Mouse (Mus musculus) stomach, postnatal 0 days (tissue): Measurements from ENCODE around the gene Prkcq. TPM values are rescaled to one million over a fixed set of nuclear protein-coding genes. Genes with fewer than 3 reads are reported as not detected.

Source experiments
- ATAC-seq: fragments of 200-750 bp; cut with Nextera tagmentation; 2 replicates; pipeline ENCODE4 v1.8.0; 2017; ENCODE audit not compliant: low FRiP score, low TSS enrichment
- DNase-seq: peaks from one replicate; pipeline ENCODE4 v3.0.0-alpha.2; 2016; ENCODE audit warnings: low spot score
- H3K27ac ChIP-seq: fragments of 300-500 bp; sonication (generic); replicated peaks from 2 replicates; pipeline ENCODE4 v1.5.1; 2014; ENCODE audit warnings: mild to moderate bottlenecking, control low read depth
- H3K27me3 ChIP-seq: fragments of 300-500 bp; sonication (generic); 2 replicates; pipeline ENCODE4 v1.6.1; 2014; ENCODE audit warnings: low read length; ENCODE audit not compliant: control insufficient read depth, insufficient read depth
- H3K36me3 ChIP-seq: fragments of 300-500 bp; sonication (generic); 2 replicates; pipeline ENCODE4 v1.6.1; 2014; ENCODE audit warnings: low read length, mixed read lengths; ENCODE audit not compliant: control insufficient read depth, insufficient read depth
- H3K4me1 ChIP-seq: fragments of 300-500 bp; sonication (generic); replicated peaks from 2 replicates; pipeline ENCODE4 v1.6.1; 2014; ENCODE audit warnings: antibody characterized with exemption; ENCODE audit not compliant: control insufficient read depth, insufficient read depth
- H3K4me2 ChIP-seq: fragments of 300-500 bp; sonication (generic); replicated peaks from 2 replicates; pipeline ENCODE4 v1.6.1; 2014; ENCODE audit warnings: low read depth, mild to moderate bottlenecking, control low read depth, moderate library complexity
- H3K4me3 ChIP-seq: fragments of 300-500 bp; sonication (generic); 2 replicates; pipeline ENCODE4 v1.5.1; 2014; ENCODE audit warnings: low read depth, low read length, control low read depth
- H3K9ac ChIP-seq: fragments of 300-500 bp; sonication (generic); 2 replicates; pipeline ENCODE4 v1.6.1; 2014; ENCODE audit warnings: mild to moderate bottlenecking, low read length, control low read depth, mixed read lengths
- H3K9me3 ChIP-seq: fragments of 300-500 bp; sonication (generic); 2 replicates; pipeline ENCODE4 v1.6.1; 2016; ENCODE audit warnings: low read length; ENCODE audit not compliant: control insufficient read depth
- CTCF ChIP-seq: IDR thresholded peaks from 2 replicates; pipeline ENCODE4 v1.5.1; 2016; ENCODE audit warnings: antibody characterized with exemption, low read depth, mild to moderate bottlenecking, moderate library complexity
- EP300 ChIP-seq: optimal IDR thresholded peaks from 2 replicates; pipeline ENCODE3; 2016; ENCODE audit warnings: antibody characterized with exemption
- WGBS: fragments of 180-500 bp; shearing (Covaris S2); extraction: QIAGEN DNeasy Blood & Tissue Kit; methylation state at CpG from one replicate; pipeline ENCODE4 v1.1.7; 2014; 5-methylcytosine and 5-hydroxymethylcytosine counted together
- polyA plus RNA-seq: library from polyadenylated mRNA; unstranded; fragments of >200 nt; fragmentation: Nextera tagmentation; extraction: Ambion mirVana; gene quantifications from 2 replicates; pipeline ENCODE4 v1.2.1, GENCODE M21; 2015

Gene Prkcq
- polyA plus RNA-seq, 1 experiment from 2014 or later, result 0.91 TPM

DNA sequence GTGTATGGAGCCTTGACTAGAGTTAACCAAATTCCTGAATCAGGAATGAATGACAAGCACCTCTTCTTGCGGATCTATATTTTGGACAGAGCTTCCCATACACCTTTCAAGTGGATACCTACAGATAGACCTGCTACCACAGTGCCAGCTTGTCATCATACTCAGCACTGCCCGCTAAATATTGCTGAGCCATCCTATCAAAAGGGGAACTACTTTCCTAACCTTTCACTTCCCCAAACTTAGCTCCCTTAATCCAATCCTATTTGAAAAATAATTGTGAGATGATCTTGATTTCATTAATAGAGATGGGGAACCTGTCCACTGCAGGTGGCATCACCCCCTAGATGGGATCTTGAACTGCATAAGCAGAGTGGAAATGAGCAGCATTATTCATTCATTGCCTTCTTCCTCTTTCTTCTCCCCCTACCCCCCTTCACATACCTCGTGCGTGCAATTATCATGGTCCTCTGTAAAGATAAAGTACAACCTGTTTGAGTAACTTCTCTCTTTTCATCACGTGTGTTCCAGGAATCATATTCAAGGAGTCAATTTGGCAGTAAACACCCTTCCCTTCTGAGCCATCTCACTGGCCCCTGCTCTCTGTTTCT, 25.1 kb downstream of the Prkcq start:
- ATAC-seq (no peak), DNase-seq (no peak)
- H3K36me3 ChIP-seq, result no peaks in the 10 kb centered on the region
- H3K9me3 ChIP-seq, result no peaks in the 10 kb centered on the region
- TF ChIP-seq EP300, result no peak
- TF ChIP-seq CTCF, result no peak
- no peak overlapping the region for H3K27ac ChIP-seq
- H3K4me3 ChIP-seq, result no peak overlapping the region
- H3K9ac ChIP-seq, result no peak overlapping the region
- no peak overlapping the region for H3K4me2 ChIP-seq
- 79% methylated on average over 5 of the region's 5 CpGs for WGBS
- H3K4me1 ChIP-seq, result no peaks in the 10 kb centered on the region
- H3K27me3 ChIP-seq, result no peaks in the 10 kb centered on the region

DNA sequence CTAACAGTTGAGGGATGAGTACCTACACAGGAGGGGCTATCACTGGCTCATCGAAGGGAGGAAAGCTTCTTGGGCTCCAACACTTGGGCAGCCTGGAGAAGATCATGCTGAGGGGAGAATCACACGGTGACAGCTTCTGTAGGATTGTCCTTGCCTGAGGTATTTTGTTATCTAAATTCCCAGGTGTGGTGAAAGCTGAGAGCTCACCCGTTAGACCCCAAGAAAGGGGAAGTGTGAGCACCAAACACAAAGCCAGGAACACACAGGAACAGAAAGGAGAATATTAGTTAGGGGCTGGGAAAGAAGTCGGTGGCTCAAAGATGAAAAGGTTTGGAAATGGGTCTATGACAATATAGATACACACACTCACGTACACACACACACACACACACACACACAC, 27.7 kb downstream of the Prkcq start:
- ATAC-seq (no peak), DNase-seq (no peak)
- no peaks in the 10 kb centered on the region for H3K36me3 ChIP-seq
- no peak overlapping the region for H3K27ac ChIP-seq
- H3K4me2 ChIP-seq, result no peak overlapping the region
- no peak for TF ChIP-seq CTCF
- WGBS, result 67% methylated on average over 5 of the region's 5 CpGs
- H3K4me1 ChIP-seq, result no peaks in the 10 kb centered on the region
- H3K4me3 ChIP-seq, result no peak overlapping the region
- no peaks in the 10 kb centered on the region for H3K27me3 ChIP-seq
- H3K9ac ChIP-seq, result no peak overlapping the region
- H3K9me3 ChIP-seq, result no peaks in the 10 kb centered on the region

DNA sequence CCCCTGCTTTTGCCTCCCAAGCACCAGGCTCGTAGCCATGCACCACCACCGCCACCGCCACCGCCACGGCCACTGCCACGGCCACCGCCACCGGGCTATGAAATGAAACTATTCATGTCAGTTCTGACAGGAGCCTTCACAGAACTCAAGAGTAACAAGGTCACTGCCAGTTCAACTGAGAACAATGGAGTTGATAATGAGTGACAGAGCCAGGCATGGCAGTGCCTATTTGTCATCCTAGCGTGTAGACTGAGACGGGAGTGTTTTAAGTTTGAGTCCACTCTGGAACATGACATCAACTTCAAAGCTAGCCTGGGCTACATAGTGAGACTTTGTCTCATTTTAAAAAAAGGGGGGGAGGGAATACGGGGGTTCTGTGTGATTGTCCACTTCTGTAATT, 30.9 kb downstream of the Prkcq start:
- Histone ChIP-seq H3K9ac (no peak overlapping the region), H3K4me1 (no peaks in the 10 kb centered on the region), H3K4me2 (no peak overlapping the region), H3K27me3 (no peaks in the 10 kb centered on the region), H3K9me3 (no peaks in the 10 kb centered on the region), H3K27ac (no peak overlapping the region), H3K36me3 (no peaks in the 10 kb centered on the region), H3K4me3 (no peak overlapping the region)
- WGBS, result 85% methylated on average over 11 of the region's 11 CpGs
- TF ChIP-seq CTCF, result no peak
- TF ChIP-seq EP300, result no peak
- ATAC-seq (no peak), DNase-seq (no peak)

DNA sequence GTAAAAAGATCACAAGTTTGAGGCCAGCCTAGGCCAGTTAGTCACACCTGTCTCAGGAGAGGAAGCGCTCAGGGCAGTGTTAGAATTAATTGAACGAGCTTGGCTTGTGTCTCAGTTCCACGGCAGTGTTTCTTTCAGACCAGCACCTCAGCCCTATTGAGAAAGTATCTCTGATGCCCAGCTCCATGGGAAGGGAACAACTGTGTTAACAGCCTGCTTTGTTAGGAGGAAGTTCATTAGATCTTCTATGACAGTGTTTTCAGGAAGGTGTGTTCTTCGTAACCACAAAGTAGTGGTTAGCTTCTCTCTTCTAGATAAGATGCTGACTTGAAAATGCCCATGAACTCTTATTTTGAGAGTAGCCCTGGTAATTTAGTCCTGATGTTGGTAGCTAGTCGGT, 31.4 kb downstream of the Prkcq start:
- no peak overlapping the region for H3K4me3 ChIP-seq
- no peak overlapping the region for H3K4me2 ChIP-seq
- H3K4me1 ChIP-seq, result no peaks in the 10 kb centered on the region
- no peak overlapping the region for H3K9ac ChIP-seq
- H3K27ac ChIP-seq, result no peak overlapping the region
- H3K9me3 ChIP-seq, result no peaks in the 10 kb centered on the region
- no peaks in the 10 kb centered on the region for H3K36me3 ChIP-seq
- ATAC-seq (no peak), DNase-seq (no peak)
- no peak for TF ChIP-seq EP300
- no peak for TF ChIP-seq CTCF
- 70% methylated on average over 5 of the region's 5 CpGs for WGBS
- H3K27me3 ChIP-seq, result no peaks in the 10 kb centered on the region

DNA sequence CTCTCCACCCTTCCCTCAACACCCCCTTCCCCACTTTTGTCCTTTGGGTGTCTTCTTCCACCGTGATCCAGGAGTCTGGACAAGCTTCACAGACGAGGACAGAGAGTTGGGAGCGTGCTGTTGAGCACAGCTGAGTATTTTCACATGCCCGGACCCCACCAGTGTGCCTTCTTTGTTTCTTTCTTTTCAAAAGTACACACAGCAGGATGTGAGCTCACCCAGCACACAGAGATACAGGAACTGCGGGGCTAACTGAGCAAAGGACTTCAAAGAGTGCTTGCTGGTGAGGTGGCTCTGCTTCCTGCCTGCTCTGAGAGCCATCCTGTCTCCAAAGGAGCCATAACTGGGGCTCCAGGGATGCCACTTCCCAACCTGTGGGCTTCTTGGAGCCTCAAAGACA, 32.3 kb downstream of the Prkcq start:
- Histone ChIP-seq H3K27ac (no peak overlapping the region), H3K4me2 (no peak overlapping the region), H3K9ac (no peak overlapping the region), H3K36me3 (no peaks in the 10 kb centered on the region), H3K4me1 (no peaks in the 10 kb centered on the region), H3K4me3 (no peak overlapping the region), H3K27me3 (no peaks in the 10 kb centered on the region), H3K9me3 (no peaks in the 10 kb centered on the region)
- WGBS, result 62% methylated on average over 5 of the region's 5 CpGs
- ATAC-seq, result no peak
- TF ChIP-seq CTCF (no peak), EP300 (no peak)
- no peak for DNase-seq

DNA sequence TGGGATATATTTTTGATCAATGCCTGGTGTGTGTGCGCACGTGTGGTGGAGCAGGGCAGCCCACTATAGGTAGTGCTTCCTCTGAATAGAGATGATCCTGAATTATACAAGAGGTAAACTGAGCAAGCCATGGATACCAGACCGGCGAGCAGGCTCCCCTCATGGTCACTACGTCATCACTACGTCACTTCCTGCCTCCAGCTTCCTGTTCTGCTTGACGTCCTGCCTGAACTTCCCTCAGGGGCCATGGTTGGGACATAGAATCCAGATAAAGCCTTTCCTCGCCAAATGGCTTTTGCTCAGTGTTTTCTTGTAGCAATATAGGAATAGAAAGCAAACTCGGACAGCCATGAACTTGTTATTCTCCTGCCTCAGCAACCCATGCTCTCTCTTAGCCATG, 33.1 kb downstream of the Prkcq start:
- TF ChIP-seq EP300, result no peak
- TF ChIP-seq CTCF, result no peak
- Histone ChIP-seq H3K9me3 (no peaks in the 10 kb centered on the region), H3K9ac (no peak overlapping the region), H3K4me2 (no peak overlapping the region), H3K4me1 (no peaks in the 10 kb centered on the region), H3K27ac (no peak overlapping the region), H3K36me3 (no peaks in the 10 kb centered on the region), H3K27me3 (no peaks in the 10 kb centered on the region), H3K4me3 (no peak overlapping the region)
- no peak for ATAC-seq
- whole genome bisulfite sequencing, result 90% methylated on average over 9 of the region's 9 CpGs
- no peak for DNase-seq
